Mouse (Mus musculus): Measurements from ENCODE around the gene Gm10300.

GRCm38 (mm10) chr4:132059541-132059940 lies 15.0 kb upstream of the Gm10300 start:
- no peak for TF ChIP-seq POLR2A (IDR thresholded peaks at IDR 0.05; ENCODE audit: insufficient read depth, low read depth, low read length)
- TF ChIP-seq CTCF (IDR thresholded peaks at IDR 0.05) = no peak
- no peak for TF ChIP-seq EP300 (IDR thresholded peaks at IDR 0.05; ENCODE audit: insufficient read depth, low read depth, low read length)

Data from heart, adult 2 months (tissue).